Mouse (Mus musculus): ENCODE data around the gene Hist1h4a.
"Not testable (repeated sequence)": the region's sequence is repeated elsewhere in the genome, so short reads cannot be mapped to it uniquely, and the experiment has no call there.

GRCm38 (mm10) chr13:23746201-23747080 lies 14.6 kb downstream of the Hist1h4a start, which contains the start of gene Hist1h2bb:
- not testable (repeated sequence) for TF ChIP-seq POLR2A (IDR thresholded peaks at IDR 0.05; ENCODE audit: low read depth, low read length); CTCF (conservative IDR thresholded peaks at IDR 0.05; ENCODE audit: insufficient read depth, insufficient read length, low read depth, low read length)
